Mouse (Mus musculus): ENCODE results near the gene Ephb2. TPM values are rescaled to one million over a fixed set of nuclear protein-coding genes. Genes with fewer than 3 reads are reported as not detected.

The Ephb2 gene
- total and polyA plus RNA-seq, 3 experiments: 0.08 TPM; not detected in 2

DNA sequence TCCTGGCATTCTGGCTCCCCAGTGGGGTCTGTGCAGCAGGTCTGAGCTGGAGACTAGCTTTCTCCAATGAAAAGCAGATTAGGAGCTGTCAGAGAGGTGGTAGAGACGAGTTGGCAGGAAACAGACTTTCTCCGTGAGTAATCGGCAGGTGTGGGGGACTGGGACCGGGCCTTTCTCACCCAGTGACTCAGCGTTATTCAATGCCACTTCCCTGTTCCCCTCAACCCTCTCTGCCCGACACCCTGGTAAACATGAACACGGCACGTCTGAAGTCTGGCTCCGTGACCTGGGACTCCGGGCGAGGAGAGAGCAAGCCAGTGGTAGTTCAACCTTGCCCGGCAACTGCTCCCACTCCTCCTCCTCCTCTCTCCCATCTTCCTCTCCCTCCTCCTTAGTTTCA lies 33.3 kb downstream of the Ephb2 start:
- no peak for TF ChIP-seq NELFE (IDR thresholded peaks at IDR 0.05; ENCODE audit: low read depth, low read length)
- no peak for TF ChIP-seq CTCF (conservative IDR thresholded peaks at IDR 0.05 in 1 of 2, IDR thresholded peaks at IDR 0.05 in 1 of 2; ENCODE audit: low read depth in 2 of 2, low read length in 2 of 2)
- no peak for TF ChIP-seq PAX5 (IDR thresholded peaks at IDR 0.05; ENCODE audit: low read length)
- no peak for TF ChIP-seq EP300 (IDR thresholded peaks at IDR 0.05; ENCODE audit: low read length)
- TF ChIP-seq KAT2A (IDR thresholded peaks at IDR 0.05; ENCODE audit: insufficient replicate concordance, low read length): no peak
- TF ChIP-seq USF1 (IDR thresholded peaks at IDR 0.05; ENCODE audit: low read depth, low read length): no peak
- Histone ChIP-seq H3K4me1 (ENCODE audit: control insufficient read depth in 1 of 2, insufficient read depth in 2 of 2) (peaks cover 8 to 46% of the 10 kb centered on the region in 2 experiments; a peak in 3 of 4 replicates), H3K4me2 (ENCODE audit: insufficient read depth, low read depth, poor library complexity, severe bottlenecking) (no peak overlapping the region), H3K9ac (ENCODE audit: insufficient read depth, low read depth) (no peak overlapping the region), H3K9me3 (replicated peaks; ENCODE audit: low read length) (no peaks in the 10 kb centered on the region), H3K4me3 (replicated peaks in 1 of 3; ENCODE audit: low read depth in 2 of 3, low read length in 2 of 3, poor library complexity in 1 of 3) (no peak overlapping the region), H3K27ac (ENCODE audit: insufficient read depth, low read depth) (no peak overlapping the region), H3K36me3 (replicated peaks in 1 of 2; ENCODE audit: control insufficient read depth in 1 of 2, insufficient read depth in 1 of 2, low read length in 1 of 2) (no peaks in the 10 kb centered on the region), H3K27me3 (replicated peaks) (no peaks in the 10 kb centered on the region), H3K79me2 (replicated peaks; ENCODE audit: control insufficient read depth, extremely low read depth, insufficient read depth, poor library complexity, severe bottlenecking) (no peaks in the 10 kb centered on the region)
- dilution Hi-C loops (cut with MboI; ENCODE audit: extremely low pct_ligation_motif_present, extremely low pct_unique_long_range_greater_than_20kb, low sequenced_read_pairs): no loop called here
- peak; percentile 34 for DNase-seq (ENCODE audit: extremely low read depth)
- in situ Hi-C loops (cut with MboI; ENCODE audit: low pct_ligation_motif_present, low pct_unique_long_range_greater_than_20kb, low sequenced_read_pairs): no loop called here

DNA sequence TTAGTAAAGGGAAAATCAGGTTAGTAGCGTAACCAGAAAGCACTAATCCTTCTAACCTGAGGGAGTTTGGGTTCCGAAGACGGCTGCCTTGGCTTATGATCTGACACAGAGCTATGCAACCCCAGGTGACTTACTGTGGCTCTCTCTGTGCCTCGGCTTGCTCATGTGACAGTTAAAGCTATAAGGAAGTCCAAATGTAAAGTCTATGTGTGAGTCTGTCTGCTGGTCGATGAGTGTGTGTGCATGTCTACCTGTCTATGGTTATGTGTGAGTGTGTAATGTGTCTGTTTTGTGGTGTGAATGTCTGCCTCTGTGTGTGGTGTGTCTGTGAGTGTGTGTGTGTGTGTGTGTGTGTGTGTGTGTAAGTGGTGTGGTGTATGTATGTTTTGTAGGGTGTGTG lies 33.8 kb downstream of the Ephb2 start:
- no peak for DNase-seq (ENCODE audit: extremely low read depth)
- peaks cover 8 to 43% of the 10 kb centered on the region in 2 experiments; a peak in 3 of 4 replicates for H3K4me1 ChIP-seq (ENCODE audit: control insufficient read depth in 1 of 2, insufficient read depth in 2 of 2)
- no peaks in the 10 kb centered on the region for H3K36me3 ChIP-seq (replicated peaks in 1 of 2; ENCODE audit: control insufficient read depth in 1 of 2, insufficient read depth in 1 of 2, low read length in 1 of 2)
- H3K27ac ChIP-seq (ENCODE audit: insufficient read depth, low read depth): no peak overlapping the region
- in situ Hi-C loops (cut with MboI; ENCODE audit: low pct_ligation_motif_present, low pct_unique_long_range_greater_than_20kb, low sequenced_read_pairs): no loop called here
- H3K9me3 ChIP-seq (replicated peaks; ENCODE audit: low read length): no peaks in the 10 kb centered on the region
- H3K4me2 ChIP-seq (ENCODE audit: insufficient read depth, low read depth, poor library complexity, severe bottlenecking): no peak overlapping the region
- no peak overlapping the region for H3K4me3 ChIP-seq (replicated peaks in 1 of 3; ENCODE audit: low read depth in 2 of 3, low read length in 2 of 3, poor library complexity in 1 of 3)
- dilution Hi-C loops (cut with MboI; ENCODE audit: extremely low pct_ligation_motif_present, extremely low pct_unique_long_range_greater_than_20kb, low sequenced_read_pairs): no loop called here
- no peak overlapping the region for H3K9ac ChIP-seq (ENCODE audit: insufficient read depth, low read depth)
- H3K79me2 ChIP-seq (replicated peaks; ENCODE audit: control insufficient read depth, extremely low read depth, insufficient read depth, poor library complexity, severe bottlenecking): no peaks in the 10 kb centered on the region
- no peaks in the 10 kb centered on the region for H3K27me3 ChIP-seq (replicated peaks)
- no peak for TF ChIP-seq USF1 (IDR thresholded peaks at IDR 0.05; ENCODE audit: low read depth, low read length)
- TF ChIP-seq MEF2A (IDR thresholded peaks at IDR 0.05; ENCODE audit: borderline replicate concordance, low read depth, low read length): no peak
- TF ChIP-seq BHLHE40 (IDR thresholded peaks at IDR 0.05; ENCODE audit: low read depth, low read length): no peak
- no peak for TF ChIP-seq NRF1 (IDR thresholded peaks at IDR 0.05; ENCODE audit: low read depth, low read length)
- no peak for TF ChIP-seq ELF1 (IDR thresholded peaks at IDR 0.05; ENCODE audit: low read depth, low read length)
- no peak for TF ChIP-seq GABPA (IDR thresholded peaks at IDR 0.05; ENCODE audit: insufficient replicate concordance, low read depth, low read length)
- no peak for TF ChIP-seq USF2 (conservative IDR thresholded peaks at IDR 0.05; ENCODE audit: low read depth, low read length)
- no peak for TF ChIP-seq TBP (conservative IDR thresholded peaks at IDR 0.05; ENCODE audit: low read depth, low read length)
- TF ChIP-seq MAZ (IDR thresholded peaks at IDR 0.05; ENCODE audit: low read depth, low read length): no peak
- no peak for TF ChIP-seq CTCF (conservative IDR thresholded peaks at IDR 0.05 in 1 of 2, IDR thresholded peaks at IDR 0.05 in 1 of 2; ENCODE audit: low read depth in 2 of 2, low read length in 2 of 2)
- no peak for TF ChIP-seq JUND (conservative IDR thresholded peaks at IDR 0.05; ENCODE audit: low read depth, low read length)
- no peak for TF ChIP-seq POLR2AphosphoS2 (IDR thresholded peaks at IDR 0.05; ENCODE audit: low read depth, low read length)
- TF ChIP-seq ETS1 (conservative IDR thresholded peaks at IDR 0.05; ENCODE audit: low read depth, low read length): no peak
